In genomic region chr11:23052353-23052752, GRCm38 (mm10) we compare ENCODE assay signal across 29 mouse cellular contexts. TPM values are rescaled to one million over a fixed set of nuclear protein-coding genes. Genes with fewer than 3 reads are reported as not detected.
DNase-seq lines count a peak whose midpoint lies in the region; ATAC-seq and TF ChIP-seq lines count a peak whose summit lies in the region.
"Had no signal": no experiment of that assay in that cellular context is flagged by ENCODE, and none has a peak within 500 bp of the region (broad histone marks: within the 10 kb centered on the region; RNA-seq: fewer than 3 reads in every experiment).

No protein-coding gene starts in this region.

- no peak for TF ChIP-seq EP300 in liver, postnatal 0 days (IDR thresholded peaks at IDR 0.05; ENCODE audit: low read depth)

- peak; percentile 65 for ATAC-seq in liver, postnatal 0 days
- ATAC-seq in midbrain, embryonic 13.5 days, result no peak
- ATAC-seq: forebrain, embryonic 15.5 days; hindbrain, embryonic 16.5 days; midbrain, embryonic 16.5 days had no signal

- H3K27ac ChIP-seq in liver, postnatal 0 days (ENCODE audit: low read depth), result no peak overlapping the region
- H3K27ac ChIP-seq in midbrain, embryonic 13.5 days, result no peak overlapping the region
- H3K27ac ChIP-seq: embryonic facial prominence, embryonic 15.5 days; forebrain, embryonic 15.5 days; hindbrain, embryonic 10.5 days; kidney, postnatal 0 days; limb, embryonic 10.5 days; macrophage; neural tube, embryonic 13.5 days had no signal

- peak; percentile 9 for DNase-seq in kidney, adult 18-20 months
- no peak for DNase-seq in kidney, postnatal 4 days
- no peak for DNase-seq in liver, postnatal 0 days
- no peak for DNase-seq in liver
- peak; percentile 37 for DNase-seq in adrenal gland, postnatal 10 days
- DNase-seq in kidney, postnatal 36 days, result peak; percentile 7 to 25
- DNase-seq in cerebellum, adult 9-10 months, result no peak
- DNase-seq: B cell, adult 2 months; cerebellum, adult 9-11 months; gastrocnemius, postnatal 10 days; heart, adult 11 months; heart, postnatal 10 days; lung, adult 2 months; thymus, postnatal 14 days had no signal

- H3K27me3 ChIP-seq in liver, postnatal 0 days (ENCODE audit: insufficient read depth, low read length), result 0 out of 2 replicates have a peak, but pooled peaks cover 11% of the 10 kb centered on the region
- no peaks in the 10 kb centered on the region for H3K27me3 ChIP-seq in midbrain, embryonic 13.5 days
- H3K27me3 ChIP-seq: CH12.LX; embryonic facial prominence, embryonic 15.5 days; forebrain, embryonic 15.5 days had no signal

- WGBS in liver, postnatal 0 days (ENCODE audit: insufficient replicate concordance), result 41% methylated on average over 4 of the region's 4 CpGs
- WGBS in midbrain, embryonic 13.5 days, result 71% methylated on average over 4 of the region's 4 CpGs

- no peak for TF ChIP-seq CTCF in liver, postnatal 0 days (IDR thresholded peaks at IDR 0.05; ENCODE audit: low read depth)

- no peak overlapping the region for H3K4me2 ChIP-seq in liver, postnatal 0 days (ENCODE audit: low read depth, low read length)
- H3K4me2 ChIP-seq in midbrain, embryonic 13.5 days (replicated peaks), result no peak overlapping the region
- H3K4me2 ChIP-seq: embryonic facial prominence, embryonic 15.5 days; forebrain, embryonic 15.5 days; heart, embryonic 12.5 days; liver, embryonic 11.5 days; neural tube, embryonic 13.5 days had no signal

- no peak overlapping the region for H3K9ac ChIP-seq in liver, postnatal 0 days (replicated peaks)
- H3K9ac ChIP-seq in midbrain, embryonic 13.5 days (replicated peaks), result no peak overlapping the region
- H3K9ac ChIP-seq: embryonic facial prominence, embryonic 15.5 days; forebrain, embryonic 15.5 days; heart, embryonic 12.5 days; neural tube, embryonic 13.5 days had no signal

- no peak overlapping the region for H3K4me3 ChIP-seq in liver, postnatal 0 days (ENCODE audit: low read depth, low read length)
- H3K4me3 ChIP-seq in midbrain, embryonic 13.5 days (replicated peaks), result no peak overlapping the region
- H3K4me3 ChIP-seq: embryonic facial prominence, embryonic 15.5 days; forebrain, embryonic 15.5 days; heart, embryonic 12.5 days; hindbrain, embryonic 10.5 days; limb, embryonic 10.5 days; myocyte; neural tube, embryonic 13.5 days had no signal

- H3K9me3 ChIP-seq in liver, postnatal 0 days (ENCODE audit: low read length), result no peaks in the 10 kb centered on the region
- H3K9me3 ChIP-seq in midbrain, embryonic 13.5 days, result no peaks in the 10 kb centered on the region
- H3K9me3 ChIP-seq: embryonic facial prominence, embryonic 15.5 days; forebrain, embryonic 15.5 days; G1E; heart, embryonic 12.5 days; hindbrain, embryonic 10.5 days; limb, embryonic 10.5 days; neural tube, embryonic 13.5 days had no signal

- H3K36me3 ChIP-seq in liver, postnatal 0 days (replicated peaks; ENCODE audit: insufficient read depth, low read length), result no peaks in the 10 kb centered on the region
- H3K36me3 ChIP-seq in midbrain, embryonic 13.5 days, result no peaks in the 10 kb centered on the region
- H3K36me3 ChIP-seq: embryonic facial prominence, embryonic 15.5 days; forebrain, embryonic 15.5 days; G1E; heart, embryonic 12.5 days; hindbrain, embryonic 10.5 days; limb, embryonic 10.5 days; neural tube, embryonic 13.5 days had no signal

- 0 out of 2 replicates have a peak, but pooled peaks cover 2% of the 10 kb centered on the region for H3K4me1 ChIP-seq in liver, postnatal 0 days (ENCODE audit: insufficient read depth)
- 0 out of 2 replicates have a peak, but pooled peaks cover 9% of the 10 kb centered on the region for H3K4me1 ChIP-seq in midbrain, embryonic 13.5 days (replicated peaks)
- H3K4me1 ChIP-seq: forebrain, embryonic 15.5 days; neural tube, embryonic 13.5 days had no signal

RNA-seq across cellular contexts. Expression of gene Fam161a, which starts 45.0 kb away (rescaled TPM):
- 1.5 and 1.6 TPM in 2 replicates for polyA plus RNA-seq in liver, postnatal 0 days (2015; fragmentation: Nextera tagmentation; extraction: Ambion mirVana)
- 10 to 100 TPM; 16.2 to 28.9 TPM for total RNA-seq in adrenal gland, postnatal 10 days (2021)
- polyA plus RNA-seq in midbrain, embryonic 13.5 days (2015; fragmentation: Nextera tagmentation; extraction: Ambion mirVana), result 4.8 and 5.0 TPM in 2 replicates

Comparison
In these comparisons a context has a peak if more than half of its experiments do, and no peak if none do; other contexts are left out.
1. DNase-seq: peak in kidney, adult 18-20 months (single experiment), adrenal gland, postnatal 10 days (single experiment) and kidney, postnatal 36 days (2 of 2); none in kidney, postnatal 4 days (0 of 2), liver, postnatal 0 days (single experiment), liver (single experiment) and cerebellum, adult 9-10 months (single experiment).